Mouse (Mus musculus): ENCODE measurements around the gene Dcaf10.
"Not testable (repeated sequence)": the region's sequence is repeated elsewhere in the genome, so short reads cannot be mapped to it uniquely, and the experiment has no call there.

The Dcaf10 gene

GRCm38 (mm10) chr4:45341669-45342249 lies at the start of gene Dcaf10:
Gene Dcaf10, plus strand, starts transcription at chr4:45342101.
- peak; percentile 92 for DNase-seq (ENCODE audit: low spot score)

DNA sequence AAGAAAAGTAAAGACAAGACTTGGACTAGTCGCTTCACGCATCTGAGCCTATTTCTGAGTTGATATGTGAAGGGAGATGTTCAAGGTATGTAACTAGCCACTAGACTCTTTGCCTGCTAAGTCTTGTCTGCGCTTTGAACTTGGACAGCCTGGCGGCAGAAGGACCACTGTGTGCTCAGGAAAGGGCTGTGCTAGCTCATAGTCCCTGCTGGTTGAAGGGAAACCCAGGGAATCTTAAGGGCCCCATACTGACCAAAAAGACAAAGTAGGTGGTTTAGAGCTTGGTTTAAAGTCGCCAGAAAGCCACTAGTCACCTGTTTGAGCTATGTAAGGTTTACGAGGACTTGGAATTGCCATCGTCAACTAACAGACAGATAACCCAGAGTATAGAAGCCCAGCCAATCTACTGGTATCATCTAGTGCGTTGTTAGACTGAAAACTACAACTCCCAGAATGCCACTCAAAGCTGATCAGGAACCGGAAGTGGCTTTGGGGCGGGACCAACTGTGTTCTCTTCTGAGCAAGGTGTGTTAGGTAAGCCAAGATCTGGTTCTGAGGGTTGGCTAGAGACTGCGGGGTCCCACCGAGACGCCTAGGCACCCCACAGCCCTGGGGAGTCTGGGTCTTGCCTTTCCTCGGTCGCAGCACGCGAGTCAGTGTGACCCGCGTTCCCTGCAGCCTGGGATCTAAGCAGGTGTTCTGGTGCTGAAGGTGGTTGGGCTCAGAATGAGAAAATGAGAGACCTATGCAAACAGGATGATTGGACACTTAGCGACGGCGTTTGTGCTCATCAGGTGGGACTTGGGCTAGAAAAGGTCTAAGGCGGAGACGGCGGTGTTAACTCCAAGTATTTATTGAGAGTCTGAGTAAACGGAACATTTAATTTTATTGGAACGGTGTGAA lies 45.0 kb upstream of the Dcaf10 start, which contains the start of gene Trmt10b:
TSS of gene Trmt10b (plus strand) at position 466 of the 903 bp plus-strand sequence.
- DNase-seq (ENCODE audit: low spot score): peak; percentile 94

GRCm38 (mm10) chr4:45305536-45305935 lies 36.4 kb upstream of the Dcaf10 start:
- no peak for DNase-seq (ENCODE audit: low spot score)

DNA sequence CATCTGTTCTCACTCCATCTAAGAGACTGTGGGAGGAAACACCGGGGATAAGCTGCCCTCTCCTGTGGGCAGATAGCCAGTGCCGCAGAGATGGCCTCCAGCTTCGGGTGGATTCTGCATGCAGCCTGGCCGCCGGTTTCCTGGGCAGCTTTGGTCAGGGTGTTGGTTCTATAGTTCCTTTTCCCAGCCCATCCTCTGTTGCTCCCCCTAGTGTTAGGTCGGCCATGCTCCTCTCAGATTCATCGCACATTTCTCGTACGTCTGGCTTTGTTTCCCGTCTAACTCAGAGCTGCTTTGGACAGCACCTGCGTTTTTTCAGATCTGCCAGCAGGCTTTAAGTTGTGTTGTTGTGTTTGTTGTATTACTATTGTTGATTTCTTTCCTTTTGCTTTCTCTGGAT lies 33.9 kb upstream of the Dcaf10 start:
- DNase-seq (ENCODE audit: low spot score): peak; percentile 71

DNA sequence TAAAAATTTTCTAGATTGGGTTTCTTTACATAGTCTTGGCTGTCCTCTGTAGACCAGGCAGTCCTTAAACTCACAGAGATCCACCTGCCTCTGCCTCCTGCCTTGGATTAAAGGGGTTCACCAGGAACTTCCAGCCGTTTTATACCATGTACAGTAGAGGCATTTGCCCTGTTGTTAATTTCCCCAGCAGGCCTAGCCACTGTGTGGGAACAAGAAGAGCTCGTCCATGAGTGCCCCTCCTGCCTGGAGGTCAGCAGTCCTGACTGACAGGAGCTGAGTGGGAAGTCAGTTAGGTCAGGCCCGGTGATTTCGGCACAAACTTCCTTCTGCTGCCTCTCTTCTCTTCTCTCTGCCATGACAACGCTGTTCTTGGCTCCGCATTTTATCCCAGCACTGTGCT lies 33.3 kb upstream of the Dcaf10 start:
- DNase-seq (ENCODE audit: low spot score): no peak

- no peak for DNase-seq (ENCODE audit: low spot score)
Observed at GRCm38 (mm10) chr4:45311056-45311455, 30.8 kb upstream of the Dcaf10 start.

GRCm38 (mm10) chr4:45320159-45320816 lies 21.6 kb upstream of the Dcaf10 start:
- peak; percentile 90 for DNase-seq (ENCODE audit: low spot score)

GRCm38 (mm10) chr4:45331139-45331538 lies 10.8 kb upstream of the Dcaf10 start:
- DNase-seq (ENCODE audit: low spot score): no peak

GRCm38 (mm10) chr4:45332466-45332865 lies 9.4 kb upstream of the Dcaf10 start:
- DNase-seq (ENCODE audit: low spot score): no peak

- peak; percentile 12 for DNase-seq (ENCODE audit: low spot score)
Observed at GRCm38 (mm10) chr4:45341226-45341625, 675 bp upstream of the Dcaf10 start.

DNA sequence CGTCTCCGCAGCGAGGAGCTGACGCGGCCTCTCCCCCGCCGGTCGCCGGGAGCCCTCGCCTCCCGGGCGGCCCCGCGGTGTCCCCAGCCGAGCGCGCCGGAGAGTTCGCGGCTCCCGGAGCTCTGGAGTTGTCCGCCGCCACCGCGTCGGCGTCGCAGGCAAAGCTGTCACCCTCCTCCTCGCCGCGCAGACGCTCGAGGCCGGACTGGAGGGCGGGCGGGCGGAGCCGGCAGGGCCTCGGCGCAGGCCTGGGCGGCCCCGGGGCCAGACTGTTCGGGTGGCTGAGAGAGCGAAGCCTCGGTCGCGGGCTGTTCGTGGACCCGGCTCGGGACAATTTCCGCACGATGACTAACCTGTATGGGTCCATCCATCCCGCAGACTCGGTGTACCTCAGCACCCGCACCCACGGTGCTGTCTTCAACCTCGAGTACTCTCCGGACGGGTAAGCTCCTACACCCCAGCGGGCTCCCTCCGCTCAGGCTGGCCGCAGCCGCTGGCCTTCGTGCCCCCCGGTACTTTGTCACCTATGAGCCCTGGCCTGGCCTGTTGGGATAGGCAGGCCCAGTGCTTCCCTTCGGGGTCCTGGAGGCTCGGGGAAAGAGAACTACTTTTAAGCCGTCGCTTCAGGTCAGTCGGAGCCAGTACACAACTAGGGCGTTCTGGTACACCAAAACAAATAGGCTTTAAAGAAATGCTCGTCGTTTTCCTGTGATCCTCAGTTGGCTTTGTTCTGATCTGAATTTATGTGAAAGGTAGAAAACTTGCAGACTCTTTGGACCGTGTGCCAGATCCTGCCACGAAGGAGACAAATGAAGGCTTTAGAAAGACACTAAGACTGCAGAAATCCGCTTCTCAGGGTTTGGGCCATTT lies 620 bp downstream of the Dcaf10 start, which contains the start of gene Exosc3:
TSS of gene Exosc3 (minus strand) at position 447 of the 870 bp plus-strand sequence.
- peak; percentile 58 for DNase-seq (ENCODE audit: low spot score)

DNA sequence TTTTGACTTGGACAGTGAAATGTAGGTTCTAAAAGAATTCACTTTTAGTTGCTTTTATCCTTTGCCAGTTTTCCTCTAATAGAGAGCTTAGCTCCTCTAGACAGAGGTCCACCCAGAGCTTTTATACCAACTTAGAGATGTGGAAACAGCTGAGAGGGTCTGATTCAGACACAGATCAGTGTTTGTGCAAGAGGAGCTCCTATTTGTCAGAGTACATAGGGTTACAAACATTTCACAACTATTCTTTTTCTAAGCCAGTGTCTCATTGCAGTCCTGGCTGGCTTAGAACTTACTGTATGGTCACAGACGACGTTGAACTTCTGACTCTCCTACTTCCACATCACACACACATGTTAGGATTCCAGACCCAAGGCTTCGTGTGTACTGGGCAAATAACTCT lies 14.8 kb downstream of the Dcaf10 start:
- DNase-seq (ENCODE audit: low spot score): no peak

DNA sequence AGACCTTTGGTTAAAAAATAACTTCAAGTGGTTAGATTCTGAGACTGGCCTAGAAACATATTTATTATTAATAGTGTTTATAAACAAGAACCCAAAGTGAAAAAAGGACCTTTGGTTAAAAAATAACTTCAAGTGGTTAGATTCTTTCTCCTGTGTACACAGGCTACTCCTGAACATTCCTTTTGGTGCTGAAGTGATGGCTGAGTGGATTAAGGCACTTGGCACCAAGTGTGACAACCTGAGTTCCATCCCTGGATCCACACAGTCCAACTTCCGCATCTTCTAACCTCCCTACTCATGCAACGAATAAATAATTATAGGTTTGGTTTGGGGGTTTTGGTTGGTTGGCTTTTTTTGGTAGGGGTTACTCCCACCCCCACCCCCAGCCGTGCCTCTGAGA lies 29.4 kb downstream of the Dcaf10 start:
- no peak for DNase-seq (ENCODE audit: low spot score)

- no peak for DNase-seq (ENCODE audit: low spot score)
Observed at GRCm38 (mm10) chr4:45374879-45375278, 33.0 kb downstream of the Dcaf10 start.

GRCm38 (mm10) chr4:45376573-45376972 lies 34.7 kb downstream of the Dcaf10 start:
- DNase-seq (ENCODE audit: low spot score): no peak

- DNase-seq (ENCODE audit: low spot score): not testable (repeated sequence)
Observed at GRCm38 (mm10) chr4:45380903-45381580, 39.1 kb downstream of the Dcaf10 start.

GRCm38 (mm10) chr4:45382133-45382532 lies 40.2 kb downstream of the Dcaf10 start:
- DNase-seq (ENCODE audit: low spot score): not testable (repeated sequence)

- not testable (repeated sequence) for DNase-seq (ENCODE audit: low spot score)
Observed at GRCm38 (mm10) chr4:45387296-45387695, 45.4 kb downstream of the Dcaf10 start.

DNA sequence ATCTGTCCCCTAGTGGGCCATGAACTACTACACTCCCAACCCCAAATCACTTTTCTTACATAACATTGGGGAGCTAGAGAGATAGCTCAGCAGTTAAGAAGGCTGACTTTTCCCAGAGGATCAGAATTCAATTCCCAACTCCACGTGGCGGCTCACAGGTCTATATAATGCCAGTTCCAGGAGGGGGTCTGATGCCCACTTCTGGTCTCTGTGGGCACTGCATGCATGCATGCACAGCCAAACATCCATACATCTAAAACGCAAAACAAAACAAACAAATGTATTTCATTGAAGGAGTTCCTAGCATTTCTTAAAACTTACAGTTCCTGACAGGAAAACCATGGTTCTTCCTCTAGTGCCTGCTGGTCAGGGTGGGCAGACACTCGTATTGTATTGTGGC lies 50.2 kb downstream of the Dcaf10 start:
- DNase-seq (ENCODE audit: low spot score): no peak

- no peak for DNase-seq (ENCODE audit: low spot score)
Observed at GRCm38 (mm10) chr4:45392572-45392971, 50.7 kb downstream of the Dcaf10 start.

- no peak for DNase-seq (ENCODE audit: low spot score)
Observed at GRCm38 (mm10) chr4:45392994-45393393, 51.1 kb downstream of the Dcaf10 start.

Data from embryo, embryonic 10.5 days (tissue).